Mouse (Mus musculus) megakaryocyte, embryonic 14.5 days (primary cell): Measurements from ENCODE around the gene Dnah6.

ENCODE experiments used
- FLI1 ChIP-seq: IDR thresholded peaks from 2 replicates; pipeline ENCODE4 v1.6.1; 2012; ENCODE audit warnings: low read length, inconsistent platforms, mixed read lengths
- GATA1 ChIP-seq: IDR thresholded peaks from 3 replicates; pipeline ENCODE4 v1.6.1; 2012; ENCODE audit warnings: mixed read lengths, low read length, inconsistent platforms, borderline replicate concordance

DNA sequence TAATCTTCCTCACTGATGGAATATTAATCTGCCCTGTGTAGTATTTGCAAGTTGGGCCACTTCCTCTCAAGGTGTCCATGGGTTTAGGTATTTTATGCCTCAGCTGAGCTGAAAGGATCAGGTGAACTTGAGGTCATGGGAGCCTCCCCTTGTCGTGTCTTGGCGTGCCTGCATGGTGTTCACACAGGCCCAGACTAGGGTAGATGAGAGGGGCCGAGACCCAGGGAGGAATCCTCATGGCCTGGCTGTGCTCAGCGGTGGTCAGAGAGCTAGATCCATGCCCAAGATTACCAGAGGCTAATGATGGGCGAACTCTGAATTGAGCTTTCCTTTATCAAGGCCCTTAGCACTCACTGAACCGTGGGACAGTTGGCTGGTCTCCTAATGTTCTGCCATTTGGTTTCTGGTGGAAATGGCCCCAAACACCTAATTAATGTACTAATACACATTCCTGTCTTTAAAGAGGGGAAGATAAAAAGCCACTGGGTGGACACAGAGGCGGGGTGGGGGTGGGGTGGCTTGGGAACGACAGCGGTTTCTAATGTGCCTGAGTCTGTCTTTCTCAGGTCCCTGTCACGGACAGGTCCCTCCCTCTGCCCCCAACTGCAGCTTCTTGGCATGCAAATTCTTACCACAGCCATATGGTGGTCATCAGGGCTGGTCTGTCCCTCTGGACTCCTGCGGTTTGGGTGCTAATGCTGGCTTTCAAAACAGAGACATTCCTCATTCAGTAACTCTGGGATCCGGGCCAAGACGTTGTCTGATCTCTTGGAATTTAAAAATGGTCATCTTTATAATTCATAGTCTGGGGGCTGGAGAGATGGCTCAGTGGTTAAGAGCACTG lies 206.9 kb downstream of the Dnah6 start:
- TF ChIP-seq GATA1, result no peak
- no peak for TF ChIP-seq FLI1
